Mouse (Mus musculus) MEL (cell line): ENCODE results near the gene Mrps27.

ENCODE experiments used
- CHD2 ChIP-seq: IDR thresholded peaks from 2 replicates; pipeline ENCODE4 v1.6.1; 2011; ENCODE audit warnings: low read length, improper control_type of control experiment
- CTCF ChIP-seq, 3 experiments: IDR thresholded peaks in 2 of 3; conservative IDR thresholded peaks in 1 of 3; 2 replicates each; pipeline ENCODE4 v1.5.1; 2011 to 2012; ENCODE audit warnings: low read length in 3 of 3, low read depth in 2 of 3, mild to moderate bottlenecking in 2 of 3, improper control_type of control experiment in 1 of 3, inconsistent platforms in 1 of 3, mixed read lengths in 1 of 3, moderate library complexity in 1 of 3; ENCODE audit not compliant: control insufficient read depth in 1 of 3, insufficient read depth in 1 of 3, poor library complexity in 1 of 3, severe bottlenecking in 1 of 3
- EP300 ChIP-seq, 2 experiments: IDR thresholded peaks; 2 replicates each; pipeline ENCODE4 v1.6.1; 2011; ENCODE audit warnings: improper control_type of control experiment in 2 of 2, low read length in 2 of 2, low read depth in 1 of 2, mild to moderate bottlenecking in 1 of 2
- GABPA ChIP-seq: IDR thresholded peaks from 2 replicates; pipeline ENCODE4 v1.6.1; 2012; ENCODE audit warnings: low read depth, mild to moderate bottlenecking, inconsistent platforms, low read length, improper control_type of control experiment, moderate library complexity
- GATA1 ChIP-seq: IDR thresholded peaks from 2 replicates; pipeline ENCODE4 v1.6.1; 2011; ENCODE audit warnings: low read depth, low read length, improper control_type of control experiment
- KAT2A ChIP-seq: conservative IDR thresholded peaks from 2 replicates; pipeline ENCODE4 v1.6.1; 2012; ENCODE audit warnings: low read depth, low read length, improper control_type of control experiment, inconsistent platforms
- MAFK ChIP-seq: IDR thresholded peaks from 2 replicates; pipeline ENCODE4 v1.6.1; 2011; ENCODE audit warnings: low read depth, mild to moderate bottlenecking, low read length, improper control_type of control experiment, borderline replicate concordance
- MAX ChIP-seq: IDR thresholded peaks from 2 replicates; pipeline ENCODE4 v1.6.1; 2011; ENCODE audit warnings: low read length, improper control_type of control experiment
- MXI1 ChIP-seq: IDR thresholded peaks from 2 replicates; pipeline ENCODE4 v1.6.1; 2011; ENCODE audit warnings: mild to moderate bottlenecking, low read depth, low read length, improper control_type of control experiment
- POLR2A ChIP-seq, 2 experiments: IDR thresholded peaks; 2 replicates each; pipeline ENCODE4 v1.6.1; 2011 to 2012; ENCODE audit warnings: low read length in 2 of 2, mild to moderate bottlenecking in 2 of 2, control low read depth in 1 of 2, improper control_type of control experiment in 1 of 2, low read depth in 1 of 2, moderate library complexity in 1 of 2; ENCODE audit not compliant: control insufficient read depth in 1 of 2, insufficient read depth in 1 of 2, poor library complexity in 1 of 2
- POLR2AphosphoS2 ChIP-seq: IDR thresholded peaks from 2 replicates; pipeline ENCODE4 v1.6.1; 2011; ENCODE audit warnings: low read length, improper control_type of control experiment
- RCOR1 ChIP-seq: IDR thresholded peaks from 2 replicates; pipeline ENCODE4 v1.6.1; 2012; ENCODE audit warnings: low read depth, mild to moderate bottlenecking, inconsistent platforms, low read length, improper control_type of control experiment
- TAL1 ChIP-seq: IDR thresholded peaks from 2 replicates; pipeline ENCODE4 v1.6.1; 2012; ENCODE audit warnings: mild to moderate bottlenecking, inconsistent platforms, low read length, moderate library complexity, mixed read lengths
- USF2 ChIP-seq, 2 experiments: IDR thresholded peaks; 2 replicates each; pipeline ENCODE4 v1.6.1; 2011 to 2012; ENCODE audit warnings: improper control_type of control experiment in 2 of 2, low read length in 2 of 2, borderline replicate concordance in 1 of 2, inconsistent platforms in 1 of 2, low read depth in 1 of 2, mild to moderate bottlenecking in 1 of 2; ENCODE audit not compliant: insufficient read depth in 1 of 2

DNA sequence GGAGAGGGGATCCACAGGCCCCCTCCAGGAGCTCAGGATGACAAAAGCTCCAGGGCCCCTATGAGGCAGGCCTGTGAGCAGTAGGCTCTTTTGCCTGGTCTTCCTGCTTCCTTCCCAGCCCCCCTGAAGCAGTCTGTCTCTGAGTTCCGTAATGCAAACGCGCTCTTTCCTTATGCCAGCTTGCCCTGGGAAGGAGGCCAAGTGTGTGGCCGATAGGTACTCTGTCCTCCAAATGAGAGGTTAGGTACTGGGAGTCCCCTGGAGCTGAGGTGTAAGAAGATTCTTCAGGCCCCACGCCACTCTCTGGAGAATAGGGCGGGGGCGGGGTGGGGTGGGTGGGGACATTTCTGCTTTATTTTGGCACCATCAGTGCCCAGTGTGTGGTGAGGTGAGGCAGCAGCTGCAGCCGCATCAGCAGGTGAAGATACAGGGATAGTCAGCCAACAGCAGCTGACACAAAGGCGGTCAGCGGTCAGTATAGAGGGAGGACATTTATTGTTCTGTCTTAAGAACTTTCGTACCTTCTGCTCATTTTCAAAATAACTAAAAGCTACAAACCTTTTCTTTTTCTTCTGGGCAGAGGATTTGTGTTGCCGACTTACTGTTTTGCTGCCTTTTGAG, 23.1 kb downstream of the Mrps27 start:
- TF ChIP-seq TAL1 = no peak
- TF ChIP-seq MAFK = no peak
- TF ChIP-seq EP300 (IDR thresholded peaks at IDR 0.05; ENCODE audit: low read depth in 1 of 2, low read length in 2 of 2) = no peak
- no peak for TF ChIP-seq USF2 (IDR thresholded peaks at IDR 0.05; ENCODE audit: borderline replicate concordance in 1 of 2, insufficient read depth in 1 of 2, low read depth in 1 of 2, low read length in 2 of 2)
- TF ChIP-seq POLR2A (IDR thresholded peaks at IDR 0.05; ENCODE audit: control insufficient read depth in 1 of 2, insufficient read depth in 1 of 2, low read depth in 1 of 2, low read length in 2 of 2, poor library complexity in 1 of 2) = no peak
- TF ChIP-seq KAT2A = no peak
- TF ChIP-seq GABPA = no peak
- TF ChIP-seq CTCF (IDR thresholded peaks at IDR 0.05 in 2 of 3, conservative IDR thresholded peaks at IDR 0.05 in 1 of 3; ENCODE audit: control insufficient read depth in 1 of 3, insufficient read depth in 1 of 3, low read depth in 2 of 3, low read length in 3 of 3, poor library complexity in 1 of 3, severe bottlenecking in 1 of 3) = no peak
- TF ChIP-seq MAX = no peak
- no peak for TF ChIP-seq GATA1
- TF ChIP-seq RCOR1 = no peak
- TF ChIP-seq MXI1 = no peak
- no peak for TF ChIP-seq CHD2
- TF ChIP-seq POLR2AphosphoS2 = no peak
